Mouse (Mus musculus): ENCODE results near the gene St6galnac4.

St6galnac4 gene

GRCm38 (mm10) chr2:32586871-32587351 is at the start of gene St6galnac4:
TSS of gene St6galnac4 (plus strand) at chr2:32587095.
- peak; percentile 94 to 97 for DNase-seq

- DNase-seq = peak in 1 of 2 experiments; percentile 54
These were observed 49.5 kb upstream of the St6galnac4 start for GRCm38 (mm10) chr2:32537360-32537905.

- peak in 1 of 2 experiments; percentile 38 for DNase-seq
These were observed 49.0 kb upstream of the St6galnac4 start for GRCm38 (mm10) chr2:32537941-32538340.

DNA sequence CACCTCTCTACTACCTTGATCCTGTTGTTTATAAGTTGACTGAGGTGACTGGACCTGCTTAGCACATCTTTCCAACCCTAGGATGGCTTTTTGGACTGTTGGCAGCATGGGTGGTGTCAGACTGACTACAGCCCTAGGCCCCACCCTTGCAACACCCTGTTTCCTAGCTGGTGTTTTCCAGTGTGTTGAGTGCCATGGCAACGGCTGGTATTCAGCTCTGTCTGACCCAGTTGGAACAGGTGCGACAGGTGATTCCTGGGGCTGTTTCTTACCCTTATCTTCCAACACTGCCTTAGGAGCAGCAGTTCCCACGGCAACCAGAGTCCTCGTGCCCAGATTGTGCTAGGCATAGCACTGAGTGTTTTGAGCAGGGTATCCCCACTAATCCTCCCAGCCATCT is 48.4 kb upstream of the St6galnac4 start:
- peak; percentile 25 to 33 for DNase-seq

DNA sequence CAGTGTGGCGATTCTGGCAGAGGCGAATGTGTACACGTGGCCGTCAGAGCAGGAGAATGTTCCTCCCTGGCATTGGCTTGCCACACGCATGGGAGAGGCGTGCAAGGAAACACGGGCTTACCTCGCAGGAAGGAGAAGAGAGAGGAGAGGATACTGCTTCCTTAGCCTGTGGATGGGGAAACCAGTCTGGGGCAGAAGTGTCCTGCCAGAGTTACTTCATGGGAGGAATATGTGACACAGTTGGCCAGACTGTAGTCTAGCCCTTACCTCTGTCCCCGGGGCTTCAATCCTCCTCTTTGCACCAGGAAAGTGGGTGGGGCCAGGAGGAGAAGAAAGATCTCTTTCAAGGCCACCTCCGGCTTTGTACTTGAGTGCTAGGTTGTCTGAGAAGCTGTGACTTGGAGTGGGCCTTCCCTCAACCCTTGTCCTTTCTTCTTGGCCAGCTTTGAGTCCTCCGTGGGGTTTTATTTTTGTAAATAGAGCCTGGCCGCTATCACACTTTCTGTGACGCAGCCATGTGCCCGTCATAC is 47.4 kb upstream of the St6galnac4 start:
- DNase-seq = no peak

DNA sequence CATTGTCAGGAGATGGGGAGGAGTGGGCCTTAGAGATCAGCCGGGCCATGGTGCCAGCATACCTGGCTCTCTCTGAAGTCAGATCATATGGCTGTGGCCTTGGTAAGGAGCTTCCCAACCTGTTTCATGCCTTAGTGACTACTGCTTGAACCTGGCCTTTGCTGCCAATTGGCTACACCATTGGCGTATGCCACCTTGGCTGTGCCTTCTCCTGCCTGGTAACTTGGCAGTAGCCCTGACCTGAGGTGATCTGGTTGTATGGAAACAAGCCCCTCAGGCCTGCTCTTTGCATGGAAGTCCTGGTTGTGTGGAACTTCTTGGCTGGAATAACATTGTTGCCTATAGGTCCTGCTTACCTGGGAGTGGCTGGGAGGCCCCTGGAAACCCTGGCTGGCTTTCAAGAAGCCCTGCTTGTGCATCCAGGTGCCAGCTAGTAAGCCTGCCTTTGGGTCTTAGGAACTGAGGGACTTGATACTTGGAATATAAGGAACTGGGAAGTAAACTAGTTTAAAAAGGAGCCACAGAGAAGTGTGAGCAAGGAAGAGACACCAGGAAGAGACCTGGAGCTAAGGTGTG is 45.5 kb upstream of the St6galnac4 start:
- peak; percentile 72 to 74 for DNase-seq

DNA sequence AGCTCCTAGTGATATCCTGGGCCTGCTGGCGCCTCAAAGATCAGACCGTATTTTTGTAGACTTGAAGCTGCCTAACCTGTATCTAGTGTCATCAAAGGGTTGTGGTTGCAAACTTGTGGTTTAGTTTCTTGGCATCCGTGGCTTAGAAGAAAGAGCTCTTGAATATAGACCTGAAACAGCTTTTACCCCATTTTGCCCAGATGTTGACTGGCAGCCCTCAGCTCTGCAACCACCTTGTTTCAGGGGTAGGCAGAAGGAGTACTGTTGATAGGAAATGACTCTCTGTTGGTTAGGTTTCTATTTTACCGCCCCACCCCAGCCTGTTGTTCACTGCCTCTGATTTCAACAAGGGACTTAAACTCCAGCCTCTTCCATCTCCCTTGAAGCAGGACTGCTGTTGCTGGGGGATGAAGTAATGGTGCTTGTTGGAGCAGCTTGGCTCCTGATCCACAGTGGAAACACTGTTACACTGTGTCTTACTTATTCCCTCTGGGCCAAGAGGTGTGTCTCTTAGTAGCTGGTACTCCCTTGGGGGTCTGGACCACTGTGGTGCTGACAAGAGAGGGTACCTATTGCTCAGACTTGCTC is 44.8 kb upstream of the St6galnac4 start:
- no peak for DNase-seq

DNA sequence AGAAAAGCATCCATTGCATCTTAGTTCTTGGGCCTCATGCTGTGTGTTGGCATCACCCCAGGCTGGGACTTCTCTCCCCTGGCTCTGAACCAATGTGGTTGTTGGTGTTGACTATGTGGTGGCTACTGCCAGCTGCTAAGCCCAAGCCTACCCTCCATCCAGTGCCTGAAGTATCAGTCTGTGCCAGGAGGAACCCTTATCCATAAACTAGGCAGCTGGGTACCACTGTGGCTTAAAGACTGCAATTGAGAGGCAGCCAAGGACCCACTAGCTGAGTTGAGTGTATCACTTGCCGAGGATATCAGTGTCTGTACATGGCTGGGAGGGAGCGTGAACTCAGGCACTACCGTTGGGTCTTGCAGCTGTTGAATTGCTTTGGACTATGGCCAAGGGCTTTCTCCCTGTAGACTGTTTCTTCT is 43.9 kb upstream of the St6galnac4 start:
- DNase-seq = peak in 1 of 2 experiments; percentile 72

GRCm38 (mm10) chr2:32546951-32547350 is 39.9 kb upstream of the St6galnac4 start:
- DNase-seq = no peak

- DNase-seq = no peak
These were observed 39.5 kb upstream of the St6galnac4 start for GRCm38 (mm10) chr2:32547380-32547779.

DNA sequence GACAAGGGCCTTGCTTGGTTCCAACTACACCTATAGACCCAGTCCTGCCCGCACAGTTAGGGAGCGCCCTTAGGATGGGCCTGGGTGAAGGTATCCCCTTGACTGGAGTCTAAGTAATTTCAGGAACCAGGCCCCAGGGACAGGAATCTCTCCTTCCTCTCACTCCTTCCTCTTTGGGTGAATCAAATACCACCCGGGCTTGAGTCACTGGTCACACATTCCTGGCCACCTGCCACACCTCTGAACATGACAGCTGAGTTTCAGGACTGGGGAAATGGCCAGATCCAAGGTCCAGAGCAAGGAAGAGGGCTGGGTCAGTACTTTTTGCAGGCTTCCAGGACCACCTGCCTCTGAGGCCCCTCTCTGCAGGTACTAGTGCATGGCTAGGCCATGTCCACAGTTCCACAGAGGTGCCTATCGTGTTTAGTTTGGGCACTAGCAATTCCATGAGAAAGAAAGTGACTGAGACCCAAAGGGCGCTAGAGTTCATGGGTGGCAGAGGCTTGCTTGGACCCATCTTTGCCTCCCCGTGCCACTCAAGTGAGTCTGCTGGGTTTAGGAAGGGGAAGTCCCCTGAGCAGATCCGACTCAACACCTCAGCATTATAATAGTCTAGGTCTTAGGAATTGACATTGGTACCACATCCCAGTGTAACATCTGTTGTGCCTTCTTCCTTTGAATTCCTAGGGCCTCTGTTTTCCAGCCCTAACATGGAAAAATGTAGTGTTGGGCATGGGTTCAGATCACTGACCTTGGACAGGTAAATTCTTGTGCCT is 38.7 kb upstream of the St6galnac4 start:
- peak in 1 of 2 experiments; percentile 59 for DNase-seq

- DNase-seq = no peak
These were observed 37.7 kb upstream of the St6galnac4 start for GRCm38 (mm10) chr2:32549171-32549570.

GRCm38 (mm10) chr2:32549764-32550163 is 37.1 kb upstream of the St6galnac4 start:
- DNase-seq = no peak

DNA sequence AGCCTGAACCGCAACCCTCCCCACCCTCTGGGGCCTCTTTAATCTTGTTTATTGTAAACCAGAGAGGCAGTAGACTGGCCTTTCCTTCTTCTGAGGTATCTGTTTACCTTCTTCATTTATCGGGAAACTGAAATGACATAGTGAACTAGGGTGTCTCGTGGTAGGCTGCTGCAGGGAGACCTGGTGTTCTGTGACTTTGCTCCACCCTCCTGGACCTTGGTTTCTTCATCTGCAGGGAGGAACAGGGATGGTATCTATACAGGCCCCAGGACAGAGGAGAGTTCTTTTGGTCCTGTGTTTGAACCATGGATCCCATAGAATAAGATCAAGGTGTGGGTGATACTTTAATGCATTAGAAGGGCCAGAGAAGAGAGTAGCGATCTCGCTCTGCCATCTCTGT is 35.7 kb upstream of the St6galnac4 start:
- no peak for DNase-seq

DNA sequence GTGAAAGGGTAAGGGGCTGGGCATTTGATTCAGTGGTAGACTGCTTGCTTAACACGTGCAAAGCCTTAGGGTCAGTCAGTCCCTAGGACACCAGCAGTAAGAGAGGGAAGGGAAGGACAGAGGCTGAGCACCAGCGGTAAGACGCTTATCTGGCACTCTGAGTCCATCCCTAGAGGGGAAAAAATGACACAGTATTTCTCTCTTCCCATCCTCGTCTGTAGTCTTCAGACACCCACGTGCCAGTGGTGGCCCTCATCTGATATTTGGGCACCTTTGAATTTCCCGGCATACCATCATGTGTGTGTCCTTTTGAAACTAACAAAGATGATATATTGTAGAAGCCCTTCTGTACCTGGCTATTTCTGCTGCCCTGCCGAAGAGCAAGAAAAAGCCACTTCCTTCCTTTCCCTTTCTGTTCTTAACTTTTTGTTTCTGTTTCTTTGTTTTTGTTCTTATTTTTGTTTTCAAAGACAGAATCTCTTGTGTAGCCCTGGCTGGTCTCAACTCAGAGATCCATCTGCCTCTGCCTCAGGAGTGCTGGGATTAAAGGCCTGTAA is 33.2 kb upstream of the St6galnac4 start:
- no peak for DNase-seq

- no peak for DNase-seq
These were observed 31.4 kb upstream of the St6galnac4 start for GRCm38 (mm10) chr2:32555484-32555883.

DNA sequence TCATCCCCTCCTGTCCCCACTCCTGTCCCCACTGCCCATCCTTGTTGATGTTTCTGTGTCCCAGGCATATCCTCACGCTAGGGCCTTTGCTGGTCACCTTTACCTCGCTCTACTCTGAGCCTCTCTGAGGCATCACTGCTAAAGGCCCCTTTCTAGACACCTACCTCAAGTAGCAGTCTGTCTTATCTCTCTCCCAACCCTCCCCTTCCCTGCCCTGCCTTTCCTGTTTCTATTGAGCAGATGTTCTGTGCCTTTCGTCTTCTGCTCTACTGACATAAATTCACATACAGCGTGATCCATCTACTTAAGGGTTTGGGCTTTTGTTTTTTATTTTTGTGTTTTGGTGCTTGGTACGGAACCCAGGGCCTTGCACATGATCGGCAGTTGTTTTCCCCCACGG is 30.9 kb upstream of the St6galnac4 start:
- DNase-seq = no peak

GRCm38 (mm10) chr2:32559570-32559969 is 27.3 kb upstream of the St6galnac4 start:
- no peak for DNase-seq

- peak; percentile 73 to 79 for DNase-seq
These were observed 20.3 kb upstream of the St6galnac4 start for GRCm38 (mm10) chr2:32566536-32567063.

DNA sequence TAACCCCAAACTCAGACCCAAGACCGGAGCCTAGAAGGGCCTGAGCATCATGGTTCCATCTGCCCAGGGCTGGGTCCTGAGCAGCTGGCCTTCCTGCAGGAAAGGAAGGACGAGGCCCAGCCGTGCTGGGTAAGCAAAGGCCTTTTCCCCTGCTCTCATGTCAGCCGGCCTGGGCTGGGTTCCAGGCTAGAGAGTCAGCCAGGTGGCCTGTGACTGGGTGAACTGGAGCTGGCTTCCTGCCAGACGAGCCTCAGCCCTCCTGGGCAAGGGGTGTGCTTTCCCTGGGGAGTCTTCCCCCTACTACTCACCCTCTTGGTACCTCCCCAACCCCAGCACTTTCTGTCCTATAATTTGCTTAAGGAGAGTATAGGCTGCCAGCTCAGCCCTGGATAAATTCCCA is 18.7 kb upstream of the St6galnac4 start:
- DNase-seq = peak; percentile 56 to 79

DNA sequence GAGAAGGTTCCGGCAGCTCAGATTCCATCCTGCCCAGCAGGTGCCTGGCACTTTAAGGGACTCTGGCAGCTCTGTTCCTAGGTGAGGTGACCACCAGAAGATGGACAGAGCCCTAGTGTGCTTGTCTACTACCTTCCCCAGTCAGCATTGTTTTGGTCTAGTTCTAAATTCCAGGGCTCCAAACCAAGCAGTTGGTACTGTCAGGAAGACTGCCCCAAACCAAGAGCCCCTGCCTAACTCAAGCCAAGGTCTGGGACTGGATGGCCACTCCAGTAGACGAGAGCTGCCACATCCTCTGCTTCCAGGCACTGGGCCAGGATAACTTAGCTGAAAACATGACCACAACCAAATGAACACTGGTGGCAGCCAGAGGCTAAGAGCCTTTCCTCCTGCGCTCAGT is 18.0 kb upstream of the St6galnac4 start:
- DNase-seq = no peak

GRCm38 (mm10) chr2:32570698-32571494 is 16.0 kb upstream of the St6galnac4 start, which contains the start of gene Dpm2:
TSS of gene Dpm2 (plus strand) at chr2:32570858.
- peak; percentile 87 to 93 for DNase-seq

All from cerebellum, postnatal 25 days (tissue).